Mouse (Mus musculus) neural tube, embryonic 12.5 days (tissue): ENCODE results near the gene Spry1. TPM values are rescaled to one million over a fixed set of nuclear protein-coding genes. Genes with fewer than 3 reads are reported as not detected.
A peak's percentile ranks its signal among the peaks of the same experiment; 100 is the strongest.

ENCODE experiments used
- ATAC-seq: fragments of 200-750 bp; cut with Nextera tagmentation; 2 replicates; pipeline ENCODE4 v1.8.0; 2017; ENCODE audit warnings: low read depth, mild to moderate bottlenecking, moderate TSS enrichment, moderate library complexity; ENCODE audit not compliant: low FRiP score
- H3K27ac ChIP-seq: fragments of 300-500 bp; sonication (generic); 2 replicates; pipeline ENCODE4 v1.5.1; 2016
- H3K27me3 ChIP-seq: fragments of 300-500 bp; sonication (generic); replicated peaks from 2 replicates; pipeline ENCODE4 v1.6.1; 2016; ENCODE audit warnings: mild to moderate bottlenecking
- H3K36me3 ChIP-seq: fragments of 300-500 bp; sonication (generic); 2 replicates; pipeline ENCODE4 v1.6.1; 2016; ENCODE audit warnings: mild to moderate bottlenecking
- H3K4me1 ChIP-seq: fragments of 300-500 bp; sonication (generic); 2 replicates; pipeline ENCODE4 v1.6.1; 2016
- H3K4me2 ChIP-seq: fragments of 300-500 bp; sonication (generic); replicated peaks from 2 replicates; pipeline ENCODE4 v1.6.1; 2016; ENCODE audit warnings: mild to moderate bottlenecking
- H3K4me3 ChIP-seq: fragments of 300-500 bp; sonication (generic); 2 replicates; pipeline ENCODE4 v1.5.1; 2016
- H3K9ac ChIP-seq: fragments of 300-500 bp; sonication (generic); 2 replicates; pipeline ENCODE4 v1.6.1; 2016; ENCODE audit warnings: mild to moderate bottlenecking
- H3K9me3 ChIP-seq: fragments of 300-500 bp; sonication (generic); 2 replicates; pipeline ENCODE4 v1.6.1; 2016; ENCODE audit warnings: mild to moderate bottlenecking
- whole genome bisulfite sequencing: fragments of 180-500 bp; shearing (Covaris S2); methylation state at CpG from one replicate; pipeline ENCODE4 v1.1.7; 2016; 5-methylcytosine and 5-hydroxymethylcytosine counted together
- polyA plus RNA-seq: library from polyadenylated mRNA; unstranded; fragments of >200 nt; fragmentation: Nextera tagmentation; extraction: Ambion mirVana; gene quantifications from 2 replicates; pipeline ENCODE4 v1.2.1, GENCODE M21; 2016

The Spry1 gene
- polyA plus RNA-seq, 1 experiment from 2014 or later: 5.0 TPM

DNA sequence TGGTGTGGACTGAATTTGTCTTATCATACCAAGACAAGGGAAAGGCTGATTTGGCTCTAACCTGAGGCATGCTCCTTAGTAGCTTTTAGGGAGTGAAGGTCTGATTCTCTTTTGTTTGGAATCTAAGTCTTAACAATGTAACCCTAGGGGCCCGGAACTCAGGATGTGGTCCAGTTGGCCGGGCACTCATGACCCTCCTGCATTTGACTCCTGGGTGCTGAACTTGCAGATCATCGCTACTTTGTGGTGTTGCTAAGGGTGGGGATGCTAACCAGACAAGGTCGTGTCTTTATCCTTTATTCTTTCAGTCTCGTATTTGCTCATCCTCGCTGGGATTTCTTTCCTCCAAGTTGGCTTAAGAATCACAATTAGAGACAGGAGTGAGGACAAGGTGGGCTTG is 47.0 kb downstream of the Spry1 start:
- Histone ChIP-seq H3K4me2 (peak overlapping the region; percentile 50), H3K9me3 (no peaks in the 10 kb centered on the region), H3K4me1 (no peaks in the 10 kb centered on the region; the same call in 1 of the 2 replicates), H3K36me3 (no peaks in the 10 kb centered on the region), H3K27ac (no peak overlapping the region), H3K4me3 (no peak overlapping the region), H3K9ac (no peak overlapping the region), H3K27me3 (0 out of 2 replicates have a peak, but pooled peaks cover 15% of the 10 kb centered on the region)
- ATAC-seq: no peak
- 18% methylated on average over 6 of the region's 6 CpGs for WGBS

DNA sequence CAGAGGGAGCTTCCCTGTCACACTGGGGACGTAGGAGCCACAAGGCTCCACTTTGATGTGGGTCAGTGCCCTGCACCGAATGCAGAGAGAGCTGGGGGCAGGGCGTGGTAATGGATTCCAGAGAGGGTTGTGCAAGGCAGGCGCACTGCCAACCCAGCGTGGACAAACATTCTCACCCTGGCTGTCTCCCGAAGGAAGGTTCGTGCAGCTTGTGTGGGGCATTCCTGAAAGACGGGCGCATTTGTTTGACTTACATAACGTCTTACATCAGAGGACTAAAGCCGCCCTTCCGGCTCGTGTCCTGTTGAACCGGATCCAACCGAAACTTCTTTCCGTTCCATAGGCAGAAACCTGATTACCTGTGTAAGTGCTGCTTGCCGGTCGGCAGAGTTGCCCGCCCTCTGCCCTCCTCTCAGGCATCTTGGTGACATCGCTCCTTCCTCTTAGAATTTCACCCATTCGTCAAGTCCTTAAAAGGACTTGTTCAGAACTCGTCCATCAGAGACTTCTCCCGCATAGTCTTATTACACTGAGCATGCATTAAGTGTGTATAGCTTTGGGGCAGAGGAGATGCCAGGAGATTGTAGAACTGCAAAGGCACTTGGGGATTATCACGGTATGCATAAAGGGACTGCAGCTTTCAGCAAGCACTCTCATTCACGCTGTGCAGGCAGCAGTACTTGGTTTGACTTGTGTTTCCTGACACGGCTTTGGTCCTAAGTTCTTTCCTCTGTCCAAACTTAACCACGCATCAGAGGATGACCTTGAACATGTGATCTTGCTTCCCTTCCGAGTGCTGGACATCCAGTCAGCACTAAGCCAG is 47.6 kb downstream of the Spry1 start:
- Histone ChIP-seq H3K9ac (no peak overlapping the region), H3K27me3 (0 out of 2 replicates have a peak, but pooled peaks cover 15% of the 10 kb centered on the region), H3K4me3 (0 out of 2 replicates have a peak overlapping the region, but pooled peaks have one; percentile 5)

DNA sequence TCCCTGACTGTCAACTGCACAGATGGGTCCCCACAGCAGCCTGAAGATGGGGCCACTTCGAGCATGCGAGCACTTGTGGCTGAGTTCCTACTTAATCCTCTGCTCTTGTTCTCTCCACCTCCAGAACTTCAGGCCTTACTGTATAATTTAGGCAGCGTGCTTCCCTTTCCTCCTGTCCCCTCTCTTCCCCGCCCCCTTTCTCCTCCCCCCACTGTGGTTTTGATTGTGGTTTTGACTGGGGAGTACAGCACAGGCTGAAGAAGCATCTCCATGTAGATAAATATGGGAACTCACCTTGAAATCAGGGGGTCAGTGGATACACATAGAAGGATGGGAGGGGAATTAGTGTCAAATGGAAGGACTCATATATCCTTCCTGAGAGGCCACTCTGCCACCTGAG is 53.2 kb downstream of the Spry1 start:
- no peak overlapping the region for H3K27ac ChIP-seq
- H3K36me3 ChIP-seq: no peaks in the 10 kb centered on the region
- no peak for ATAC-seq
- no peaks in the 10 kb centered on the region for H3K4me1 ChIP-seq
- H3K4me2 ChIP-seq: no peak overlapping the region
- no peak overlapping the region for H3K9ac ChIP-seq
- 76% methylated on average over 4 of the region's 4 CpGs for WGBS
- H3K9me3 ChIP-seq: no peaks in the 10 kb centered on the region
- no peak overlapping the region for H3K4me3 ChIP-seq
- H3K27me3 ChIP-seq: 0 out of 2 replicates have a peak, but pooled peaks cover 4% of the 10 kb centered on the region

More for the DNA sequence above, 47.6 kb downstream of the Spry1 start:
- Histone ChIP-seq H3K4me1 (no peaks in the 10 kb centered on the region; the same call in 1 of the 2 replicates), H3K4me2 (peak overlapping the region; percentile 50), H3K27ac (no peak overlapping the region), H3K36me3 (no peaks in the 10 kb centered on the region), H3K9me3 (no peaks in the 10 kb centered on the region)
- ATAC-seq: no peak
- WGBS: 41% methylated on average over 28 of the region's 28 CpGs

DNA sequence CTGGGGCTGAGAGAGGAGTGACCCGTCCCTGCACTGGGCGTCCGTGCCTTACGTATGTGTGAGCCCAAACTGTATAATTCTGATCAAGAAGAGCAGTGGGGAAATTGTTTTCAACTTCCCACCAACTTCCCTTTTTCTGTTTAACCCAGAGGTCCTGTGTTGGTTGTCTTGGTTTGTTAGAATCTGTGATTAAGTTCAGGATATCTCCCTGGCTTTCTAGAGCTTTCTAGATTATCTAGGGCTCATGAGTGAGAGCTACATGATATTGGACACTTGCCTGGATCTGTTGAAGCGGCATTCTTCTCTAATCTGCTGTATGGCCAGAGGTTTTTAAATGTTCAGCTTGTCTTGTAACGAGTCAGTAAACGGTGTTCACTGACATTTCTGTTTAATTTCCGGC is 53.8 kb downstream of the Spry1 start:
- ATAC-seq: no peak
- Histone ChIP-seq H3K36me3 (no peaks in the 10 kb centered on the region), H3K9ac (no peak overlapping the region), H3K9me3 (no peaks in the 10 kb centered on the region), H3K27ac (no peak overlapping the region), H3K4me2 (no peak overlapping the region), H3K4me3 (no peak overlapping the region), H3K27me3 (no peaks in the 10 kb centered on the region), H3K4me1 (no peaks in the 10 kb centered on the region)
- 91% methylated on average over 8 of the region's 8 CpGs for WGBS

Other genes with a start within 250 kb of the Spry1 start
- 39.8 and 40.7 TPM in 2 replicates for gene Spata5, start 220.1 kb upstream of the Spry1 start, polyA plus RNA-seq
- 3.7 and 5.1 TPM in 2 replicates for gene Nudt6, start 219.7 kb upstream of the Spry1 start, polyA plus RNA-seq
- gene Gm5148, start 84.5 kb downstream of the Spry1 start, polyA plus RNA-seq: 2.7 and 3.1 TPM in 2 replicates